Mouse (Mus musculus) retina, adult 2 months (tissue): ENCODE data around the gene Rps12-ps3.
A peak's percentile ranks its signal among the peaks of the same experiment; 100 is the strongest.

Source experiments
- DNase-seq: peaks from one replicate; pipeline ENCODE4 v3.0.0-alpha.2; 2012; ENCODE audit warnings: low read depth, low spot score

Gene Rps12-ps3

GRCm38 (mm10) chr19:59321990-59322389 lies at the start of gene Rps12-ps3:
Gene Rps12-ps3 (plus strand): TSS chr19:59322290.
- no peak for DNase-seq

- no peak for DNase-seq
These were observed 48.9 kb upstream of the Rps12-ps3 start for GRCm38 (mm10) chr19:59273190-59273589.

GRCm38 (mm10) chr19:59276354-59276753 lies 45.7 kb upstream of the Rps12-ps3 start:
- DNase-seq: no peak

GRCm38 (mm10) chr19:59280841-59281240 lies 41.2 kb upstream of the Rps12-ps3 start:
- no peak for DNase-seq

GRCm38 (mm10) chr19:59282001-59282400 lies 40.1 kb upstream of the Rps12-ps3 start:
- no peak for DNase-seq

GRCm38 (mm10) chr19:59289042-59289441 lies 33.0 kb upstream of the Rps12-ps3 start:
- DNase-seq: no peak

- no peak for DNase-seq
These were observed 32.3 kb upstream of the Rps12-ps3 start for GRCm38 (mm10) chr19:59289811-59290210.

- no peak for DNase-seq
These were observed 29.8 kb upstream of the Rps12-ps3 start for GRCm38 (mm10) chr19:59292183-59292839.

- DNase-seq: no peak
These were observed 6.8 kb upstream of the Rps12-ps3 start for GRCm38 (mm10) chr19:59315308-59315707.

GRCm38 (mm10) chr19:59316571-59316970 lies 5.5 kb upstream of the Rps12-ps3 start:
- no peak for DNase-seq

- DNase-seq: no peak
These were observed 8.7 kb downstream of the Rps12-ps3 start for GRCm38 (mm10) chr19:59330816-59331225.

GRCm38 (mm10) chr19:59336655-59337054 lies 14.6 kb downstream of the Rps12-ps3 start:
- DNase-seq: no peak

- no peak for DNase-seq
These were observed 16.0 kb downstream of the Rps12-ps3 start for GRCm38 (mm10) chr19:59337872-59338681.

- DNase-seq: no peak
These were observed 17.8 kb downstream of the Rps12-ps3 start for GRCm38 (mm10) chr19:59339908-59340307.

GRCm38 (mm10) chr19:59342964-59343363 lies 20.9 kb downstream of the Rps12-ps3 start:
- no peak for DNase-seq

- DNase-seq: no peak
These were observed 22.2 kb downstream of the Rps12-ps3 start for GRCm38 (mm10) chr19:59344304-59344711.

- no peak for DNase-seq
These were observed 23.1 kb downstream of the Rps12-ps3 start for GRCm38 (mm10) chr19:59345081-59345657.

- peak; percentile 79 for DNase-seq
These were observed 23.7 kb downstream of the Rps12-ps3 start, which contains the start of gene Pdzd8 for GRCm38 (mm10) chr19:59345658-59346283. Gene Pdzd8 (minus strand): TSS chr19:59345780.

GRCm38 (mm10) chr19:59346325-59346724 lies 24.2 kb downstream of the Rps12-ps3 start:
- no peak for DNase-seq

- no peak for DNase-seq
These were observed 27.4 kb downstream of the Rps12-ps3 start for GRCm38 (mm10) chr19:59349329-59349960.

GRCm38 (mm10) chr19:59350273-59350903 lies 28.3 kb downstream of the Rps12-ps3 start:
- no peak for DNase-seq
